Mouse (Mus musculus) midbrain, embryonic 10.5 days (tissue): ENCODE measurements at regions not wholly inside any gene's neighbourhood (a gene's known extent, or its start where the extent isn't known, plus 50 kb on each side); places are given as distances from the start of the nearest gene placed in this dataset.
A peak's percentile ranks its signal among the peaks of the same experiment; 100 is the strongest.

Source experiments
- DNase-seq: peaks from one replicate; pipeline ENCODE4 v3.0.0-alpha.2; 2017; ENCODE audit warnings: low spot score
- H3K27ac ChIP-seq: fragments of 300-500 bp; sonication (generic); replicated peaks from 2 replicates; pipeline ENCODE4 v1.5.1; 2016; ENCODE audit warnings: mild to moderate bottlenecking
- H3K27me3 ChIP-seq: fragments of 300-500 bp; sonication (generic); 2 replicates; pipeline ENCODE4 v1.6.1; 2016; ENCODE audit warnings: low read depth, mild to moderate bottlenecking; ENCODE audit not compliant: poor library complexity, severe bottlenecking
- H3K36me3 ChIP-seq: fragments of 300-500 bp; sonication (generic); 2 replicates; pipeline ENCODE4 v1.6.1; 2016; ENCODE audit warnings: mild to moderate bottlenecking, moderate library complexity
- H3K4me1 ChIP-seq: fragments of 300-500 bp; sonication (generic); 2 replicates; pipeline ENCODE4 v1.6.1; 2016
- H3K4me3 ChIP-seq: fragments of 300-500 bp; sonication (generic); 2 replicates; pipeline ENCODE4 v1.5.1; 2016; ENCODE audit warnings: mild to moderate bottlenecking, moderate library complexity
- H3K9me3 ChIP-seq: fragments of 300-500 bp; sonication (generic); replicated peaks from 2 replicates; pipeline ENCODE4 v1.6.1; 2016; ENCODE audit warnings: mild to moderate bottlenecking
- WGBS: fragments of 180-500 bp; shearing (Covaris S2); methylation state at CpG from one replicate; pipeline ENCODE4 v1.1.7; 2016; 5-methylcytosine and 5-hydroxymethylcytosine counted together

DNA sequence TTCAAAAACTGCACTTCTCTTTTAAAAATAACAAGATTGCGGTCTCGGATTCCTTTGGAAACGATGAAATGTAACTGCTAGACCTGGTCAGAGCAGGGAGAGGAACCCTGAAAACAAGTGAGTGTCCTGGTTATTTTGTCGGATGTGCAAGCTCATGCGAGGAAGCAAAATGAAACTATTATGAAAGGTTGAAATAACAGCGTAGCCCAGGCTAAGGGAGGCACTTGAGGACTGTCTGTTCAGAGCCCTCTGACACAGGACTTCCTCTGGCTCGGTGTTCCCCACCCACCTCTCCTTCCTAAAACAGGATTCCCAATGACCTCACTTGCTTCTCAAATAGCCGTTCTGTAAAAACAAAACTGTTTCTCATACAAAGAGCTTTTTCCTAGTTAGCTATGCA is 51.3 kb upstream of the S1pr1 start:
- WGBS: 79% methylated on average over 8 of the region's 8 CpGs
- H3K4me3 ChIP-seq: no peak overlapping the region
- DNase-seq: no peak
- H3K36me3 ChIP-seq: no peaks in the 10 kb centered on the region
- no peaks in the 10 kb centered on the region for H3K9me3 ChIP-seq
- H3K27me3 ChIP-seq: no peaks in the 10 kb centered on the region
- H3K4me1 ChIP-seq: peaks cover 3% of the 10 kb centered on the region; the same call in 1 of the 2 replicates
- H3K27ac ChIP-seq: no peak overlapping the region

DNA sequence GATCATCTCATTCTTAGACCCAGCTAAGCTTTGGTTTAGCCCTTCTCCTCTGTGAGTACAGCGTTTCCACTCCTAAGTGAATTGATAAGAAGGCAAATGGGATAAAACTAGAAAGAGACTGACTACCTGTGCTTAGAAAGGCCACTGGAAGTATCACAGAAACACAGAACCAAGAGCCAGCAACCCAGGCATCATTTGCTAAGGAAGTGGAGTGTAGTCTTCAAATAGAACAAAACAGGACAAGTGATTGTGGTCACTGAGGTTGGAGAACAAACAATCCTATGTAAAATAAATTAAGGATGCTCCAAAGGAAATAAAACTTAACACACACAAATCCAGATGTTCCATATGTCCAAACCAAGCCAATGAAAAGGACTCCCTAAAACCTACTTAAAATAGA is 53.4 kb upstream of the S1pr1 start:
- Histone ChIP-seq H3K9me3 (no peaks in the 10 kb centered on the region), H3K4me3 (no peak overlapping the region), H3K27me3 (no peaks in the 10 kb centered on the region), H3K36me3 (no peaks in the 10 kb centered on the region), H3K4me1 (peaks cover 1% of the 10 kb centered on the region; the same call in 1 of the 2 replicates), H3K27ac (no peak overlapping the region)
- no peak for DNase-seq
- 95% methylated on average over 1 of the region's 1 CpGs for WGBS

DNA sequence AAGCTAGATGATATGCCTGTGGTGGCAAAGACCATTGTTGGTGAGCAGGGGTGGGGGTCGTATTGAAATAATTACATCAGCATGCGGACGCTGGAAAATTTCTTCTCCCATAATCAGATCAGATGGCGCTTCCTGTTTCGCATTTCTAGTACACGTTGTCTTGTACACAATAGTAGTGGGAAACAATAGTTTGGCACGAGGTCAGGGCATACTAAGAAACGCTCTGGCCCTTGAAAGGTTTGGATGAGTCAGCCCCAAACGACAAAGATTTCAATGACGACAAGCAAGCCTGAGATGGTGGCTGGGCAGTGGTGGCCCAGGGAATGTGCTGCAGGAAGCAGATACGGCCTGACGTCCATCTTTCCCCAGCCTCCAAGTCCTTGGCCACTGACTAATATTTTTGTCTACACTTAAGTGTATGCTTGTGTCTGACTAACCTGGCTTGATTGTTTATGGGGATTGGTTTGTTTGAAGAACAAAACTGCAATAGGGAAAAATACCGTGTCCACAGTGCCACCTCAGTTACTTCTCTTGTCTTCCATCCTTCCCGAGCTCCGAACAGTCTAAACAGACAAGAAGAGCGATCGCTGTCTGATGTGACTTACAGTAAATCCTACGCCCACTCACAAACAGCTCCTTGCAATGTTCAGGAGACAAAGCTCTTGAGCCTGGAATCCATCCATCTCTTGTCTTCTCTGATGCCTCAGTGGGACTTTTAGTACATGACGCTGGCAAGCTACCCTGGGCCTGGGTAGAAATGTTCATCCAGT is 54.1 kb upstream of the S1pr1 start:
- H3K27me3 ChIP-seq: no peaks in the 10 kb centered on the region
- WGBS: 84% methylated on average over 19 of the region's 19 CpGs
- no peaks in the 10 kb centered on the region for H3K36me3 ChIP-seq
- H3K4me3 ChIP-seq: no peak overlapping the region
- no peak for DNase-seq
- H3K27ac ChIP-seq: no peak overlapping the region
- no peaks in the 10 kb centered on the region for H3K4me1 ChIP-seq
- no peaks in the 10 kb centered on the region for H3K9me3 ChIP-seq

GRCm38 (mm10) chr3:115772676-115773075 is 57.8 kb upstream of the S1pr1 start:
- WGBS: 89% methylated on average over 5 of the region's 5 CpGs
- no peak overlapping the region for H3K27ac ChIP-seq
- H3K4me1 ChIP-seq: 0 out of 2 replicates have a peak, but pooled peaks cover 5% of the 10 kb centered on the region
- H3K27me3 ChIP-seq: no peaks in the 10 kb centered on the region
- H3K36me3 ChIP-seq: no peaks in the 10 kb centered on the region
- no peaks in the 10 kb centered on the region for H3K9me3 ChIP-seq
- no peak overlapping the region for H3K4me3 ChIP-seq
- DNase-seq: no peak

- WGBS: 81% methylated on average over 8 of the region's 8 CpGs
- Histone ChIP-seq H3K4me3 (no peak overlapping the region), H3K36me3 (no peaks in the 10 kb centered on the region), H3K27me3 (no peaks in the 10 kb centered on the region), H3K27ac (no peak overlapping the region; the same call in 1 of the 2 replicates), H3K4me1 (0 out of 2 replicates have a peak, but pooled peaks cover 5% of the 10 kb centered on the region), H3K9me3 (no peaks in the 10 kb centered on the region)
- no peak for DNase-seq
Observed at GRCm38 (mm10) chr3:115774321-115774720, 59.4 kb upstream of the S1pr1 start.

GRCm38 (mm10) chr3:115774723-115775122 is 59.9 kb upstream of the S1pr1 start:
- DNase-seq: no peak
- Histone ChIP-seq H3K36me3 (no peaks in the 10 kb centered on the region), H3K27me3 (no peaks in the 10 kb centered on the region), H3K27ac (no peak overlapping the region; the same call in 1 of the 2 replicates), H3K9me3 (no peaks in the 10 kb centered on the region), H3K4me1 (0 out of 2 replicates have a peak, but pooled peaks cover 5% of the 10 kb centered on the region), H3K4me3 (no peak overlapping the region)
- 76% methylated on average over 4 of the region's 4 CpGs for WGBS

- H3K4me1 ChIP-seq: peaks cover 6% of the 10 kb centered on the region; the same call in 1 of the 2 replicates
- WGBS: 90% methylated on average over 10 of the region's 10 CpGs
- no peaks in the 10 kb centered on the region for H3K36me3 ChIP-seq
- no peaks in the 10 kb centered on the region for H3K9me3 ChIP-seq
- DNase-seq: no peak
- H3K4me3 ChIP-seq: no peak overlapping the region
- no peak overlapping the region for H3K27ac ChIP-seq
- no peaks in the 10 kb centered on the region for H3K27me3 ChIP-seq
Observed at GRCm38 (mm10) chr3:115779144-115779890, 64.4 kb upstream of the S1pr1 start.

- no peak overlapping the region for H3K4me3 ChIP-seq
- no peaks in the 10 kb centered on the region for H3K27me3 ChIP-seq
- no peaks in the 10 kb centered on the region for H3K36me3 ChIP-seq
- H3K27ac ChIP-seq: no peak overlapping the region
- H3K4me1 ChIP-seq: peaks cover 4% of the 10 kb centered on the region; the same call in 1 of the 2 replicates
- DNase-seq: no peak
- H3K9me3 ChIP-seq: no peaks in the 10 kb centered on the region
- WGBS: 91% methylated on average over 5 of the region's 5 CpGs
Observed at GRCm38 (mm10) chr3:115779906-115780305, 65.0 kb upstream of the S1pr1 start.

GRCm38 (mm10) chr3:115782726-115783125 is 67.9 kb upstream of the S1pr1 start:
- no peak for DNase-seq
- H3K27ac ChIP-seq: 0 out of 2 replicates have a peak overlapping the region, but pooled peaks have one; percentile 28
- H3K9me3 ChIP-seq: no peaks in the 10 kb centered on the region
- no peaks in the 10 kb centered on the region for H3K36me3 ChIP-seq
- peaks cover 4% of the 10 kb centered on the region; the same call in 1 of the 2 replicates for H3K4me1 ChIP-seq
- H3K4me3 ChIP-seq: no peak overlapping the region
- H3K27me3 ChIP-seq: no peaks in the 10 kb centered on the region

- no peak overlapping the region for H3K4me3 ChIP-seq
- no peaks in the 10 kb centered on the region for H3K27me3 ChIP-seq
- DNase-seq: no peak
- H3K27ac ChIP-seq: no peak overlapping the region
- WGBS: 65% methylated on average over 1 of the region's 1 CpGs
- H3K36me3 ChIP-seq: no peaks in the 10 kb centered on the region
- peaks cover 4% of the 10 kb centered on the region; the same call in 1 of the 2 replicates for H3K4me1 ChIP-seq
- H3K9me3 ChIP-seq: no peaks in the 10 kb centered on the region
Observed at GRCm38 (mm10) chr3:115787360-115787759, 72.5 kb upstream of the S1pr1 start.

DNA sequence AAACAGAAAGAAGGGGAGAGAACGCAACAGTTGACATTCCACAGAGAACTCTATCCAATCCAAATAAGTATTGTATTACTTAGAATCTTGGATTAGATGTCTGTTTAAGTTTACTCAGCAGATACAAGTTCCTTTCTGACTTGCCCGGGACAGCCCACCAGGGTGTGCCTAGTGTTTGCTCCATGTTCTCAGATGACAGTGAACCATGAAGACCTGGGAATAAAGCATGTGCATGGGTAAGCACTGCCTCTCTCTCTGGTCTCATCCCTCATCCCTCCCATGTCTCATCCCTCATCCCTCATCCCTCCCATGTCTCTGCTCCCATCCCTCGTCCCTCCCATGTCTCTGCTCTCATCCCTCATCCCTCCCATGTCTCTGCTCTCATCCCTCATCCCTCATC is 73.7 kb upstream of the S1pr1 start:
- H3K27me3 ChIP-seq: no peaks in the 10 kb centered on the region
- no peak overlapping the region for H3K27ac ChIP-seq
- no peak overlapping the region for H3K4me3 ChIP-seq
- DNase-seq: no peak
- no peaks in the 10 kb centered on the region for H3K4me1 ChIP-seq
- no peaks in the 10 kb centered on the region for H3K9me3 ChIP-seq
- 83% methylated on average over 3 of the region's 3 CpGs for WGBS
- no peaks in the 10 kb centered on the region for H3K36me3 ChIP-seq

- H3K27me3 ChIP-seq: no peaks in the 10 kb centered on the region
- no peaks in the 10 kb centered on the region for H3K4me1 ChIP-seq
- DNase-seq: no peak
- WGBS: 88% methylated on average over 6 of the region's 6 CpGs
- H3K9me3 ChIP-seq: no peaks in the 10 kb centered on the region
- H3K36me3 ChIP-seq: no peaks in the 10 kb centered on the region
- H3K4me3 ChIP-seq: no peak overlapping the region
- H3K27ac ChIP-seq: no peak overlapping the region
Observed at GRCm38 (mm10) chr3:115789063-115789462, 74.2 kb upstream of the S1pr1 start.

GRCm38 (mm10) chr3:115792606-115793005 is 77.7 kb upstream of the S1pr1 start:
- Histone ChIP-seq H3K4me1 (no peaks in the 10 kb centered on the region), H3K27ac (no peak overlapping the region), H3K36me3 (no peaks in the 10 kb centered on the region), H3K4me3 (no peak overlapping the region), H3K9me3 (no peaks in the 10 kb centered on the region), H3K27me3 (no peaks in the 10 kb centered on the region)
- DNase-seq: no peak
- 67% methylated on average over 4 of the region's 4 CpGs for WGBS
